36 mouse cellular contexts compared by ENCODE assay signal in genomic region chr2:19520617-19521016, GRCm38 (mm10). TPM values are rescaled to one million over a fixed set of nuclear protein-coding genes. Genes with fewer than 3 reads are reported as not detected.
"Had no signal": no experiment of that assay in that cellular context is flagged by ENCODE, and none has a peak within 500 bp of the region (broad histone marks: within the 10 kb centered on the region; RNA-seq: fewer than 3 reads in every experiment).

No protein-coding gene starts in this region.

- H3K4me2 ChIP-seq: heart, embryonic 11.5 days; heart, embryonic 13.5 days; heart, embryonic 15.5 days; hindbrain, embryonic 13.5 days; intestine, embryonic 15.5 days; limb, embryonic 12.5 days; liver, embryonic 11.5 days; liver, embryonic 13.5 days had no signal

- DNase-seq: gastrocnemius, adult 2 months; gastrocnemius, postnatal 10 days; gastrocnemius, postnatal 25 days; heart, adult 2 months; heart, postnatal 4 days; kidney, adult 18-20 months; kidney, adult 8-10 months; kidney, postnatal 10 days; kidney, postnatal 25 days; kidney, postnatal 4 days; liver; liver, embryonic 13.5 days had no signal

- H3K27ac ChIP-seq: gastrocnemius, adult 2 months; heart, adult 2 months; heart, embryonic 13.5 days; heart, embryonic 15.5 days; hindbrain, embryonic 10.5 days; hindbrain, embryonic 13.5 days; intestine, embryonic 15.5 days; layer of hippocampus, adult 2 months; left cerebral cortex, adult 2 months; limb, embryonic 10.5 days; limb, embryonic 12.5 days; liver, embryonic 13.5 days had no signal

- H3K9ac ChIP-seq: heart, embryonic 13.5 days; heart, embryonic 15.5 days; hindbrain, embryonic 13.5 days; intestine, embryonic 15.5 days; limb, embryonic 12.5 days; liver, embryonic 13.5 days had no signal

- ATAC-seq: inflammation-experienced regulatory T-cells, adult 6 months; intestine, embryonic 15.5 days; intestine, postnatal 0 days had no signal

- H3K4me1 ChIP-seq: heart, embryonic 13.5 days; heart, embryonic 15.5 days; intestine, embryonic 15.5 days; limb, embryonic 10.5 days; limb, embryonic 12.5 days; liver, embryonic 13.5 days had no signal

- H3K4me3 ChIP-seq: gastrocnemius, adult 2 months; heart, adult 2 months; heart, embryonic 13.5 days; heart, embryonic 15.5 days; hindbrain, embryonic 10.5 days; hindbrain, embryonic 13.5 days; intestine, embryonic 15.5 days; layer of hippocampus, adult 2 months; left cerebral cortex, adult 2 months; limb, embryonic 10.5 days; limb, embryonic 12.5 days; liver, embryonic 13.5 days had no signal

- H3K36me3 ChIP-seq: heart, embryonic 13.5 days; heart, embryonic 15.5 days; hindbrain, embryonic 10.5 days; hindbrain, embryonic 13.5 days; intestine, embryonic 15.5 days; limb, embryonic 10.5 days; limb, embryonic 12.5 days; liver, embryonic 13.5 days had no signal

- H3K9me3 ChIP-seq: heart, embryonic 13.5 days; heart, embryonic 15.5 days; hindbrain, embryonic 10.5 days; hindbrain, embryonic 13.5 days; intestine, embryonic 15.5 days; limb, embryonic 10.5 days; limb, embryonic 12.5 days; liver, embryonic 13.5 days had no signal

RNA-seq across cellular contexts. Expression of gene 4921504E06Rik, which starts 33.1 kb away (rescaled TPM):
- total RNA-seq: gastrocnemius, adult 2 months; gastrocnemius, postnatal 10 days; gastrocnemius, postnatal 25 days; gastrocnemius, postnatal 4 days; granulocyte monocyte progenitor cell, adult 5-6 weeks; heart, adult 2 months; heart, postnatal 25 days; heart, postnatal 4 days; layer of hippocampus, adult 2 months; layer of hippocampus, postnatal 10 days; layer of hippocampus, postnatal 25 days; left cerebral cortex, adult 2 months; left cerebral cortex, postnatal 14 days; left cerebral cortex, postnatal 36 days had no signal
- polyA plus RNA-seq: heart, adult 2 months; heart, embryonic 11.5 days; heart, embryonic 13.5 days; heart, embryonic 15.5 days; heart, postnatal 0 days; hindbrain, embryonic 10.5 days; inflammation-experienced regulatory T-cells, adult 6 months; intestine, embryonic 15.5 days; intestine, postnatal 0 days; kidney, embryonic 14.5 days; kidney, embryonic 16.5 days; limb, embryonic 10.5 days; limb, embryonic 12.5 days; limb, embryonic 14.5 days; liver, embryonic 11.5 days; liver, embryonic 13.5 days had no signal
